Mouse (Mus musculus): ENCODE measurements around the gene Eif4g3.

Gene Eif4g3

DNA sequence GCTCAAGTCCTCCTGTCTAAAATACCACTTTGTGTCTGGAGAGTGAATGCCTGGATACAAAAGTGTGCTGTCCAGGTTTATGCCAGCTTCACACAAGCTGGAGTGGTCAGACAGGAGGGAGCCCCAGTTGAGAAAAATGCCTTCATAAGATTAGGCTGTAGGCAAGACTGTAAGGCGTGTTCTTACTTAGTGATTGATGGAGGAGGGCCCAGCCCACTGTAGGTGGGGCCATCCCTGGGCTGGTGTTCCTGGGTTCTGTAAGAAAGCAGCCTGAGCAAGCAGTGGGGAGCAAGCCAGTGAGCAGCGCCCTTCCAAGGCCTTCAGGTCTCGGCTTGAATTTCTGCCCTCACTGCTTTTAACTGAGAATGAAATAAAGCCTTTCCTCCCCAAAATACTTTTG is 175.3 kb downstream of the Eif4g3 start:
- no peak for DNase-seq

DNA sequence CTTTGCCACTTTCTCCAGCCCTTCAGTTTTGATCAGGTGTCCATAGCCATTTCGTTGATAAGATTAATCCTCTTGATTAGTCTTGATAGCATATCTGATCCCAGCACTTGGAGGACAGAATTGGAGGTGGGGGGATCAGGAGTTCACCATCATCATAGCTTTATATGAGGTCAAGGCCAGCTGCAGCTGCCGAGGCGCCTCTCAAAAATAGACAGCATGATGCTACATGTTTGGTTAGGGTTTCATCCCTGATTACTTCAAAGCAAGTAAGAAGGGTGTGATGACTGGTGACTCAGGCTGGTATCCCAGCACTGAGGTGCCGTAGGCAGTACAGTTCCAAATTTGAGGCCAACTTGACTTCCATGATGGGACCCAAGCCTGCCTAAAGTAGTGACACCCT is 176.6 kb downstream of the Eif4g3 start:
- DNase-seq, result no peak

DNA sequence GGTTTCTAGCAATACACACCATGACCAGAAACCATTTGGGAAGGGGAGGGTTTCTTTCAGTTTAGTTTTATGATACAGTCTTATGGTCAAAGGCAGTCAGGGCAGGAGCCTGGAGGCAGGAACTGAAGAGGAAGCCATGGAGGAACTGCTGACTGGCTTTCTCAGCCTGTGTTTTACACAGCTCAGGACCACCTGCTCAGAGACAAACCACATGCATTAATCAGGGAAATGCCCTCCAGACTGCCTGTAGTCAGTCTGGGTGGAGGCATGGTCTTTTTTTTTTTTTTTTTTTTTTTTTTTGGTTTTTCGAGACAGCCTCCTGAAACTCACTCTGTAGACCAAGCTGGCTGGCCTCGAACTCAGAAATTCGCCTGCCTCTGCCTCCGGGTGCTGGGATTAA is 179.9 kb downstream of the Eif4g3 start:
- no peak for DNase-seq

DNA sequence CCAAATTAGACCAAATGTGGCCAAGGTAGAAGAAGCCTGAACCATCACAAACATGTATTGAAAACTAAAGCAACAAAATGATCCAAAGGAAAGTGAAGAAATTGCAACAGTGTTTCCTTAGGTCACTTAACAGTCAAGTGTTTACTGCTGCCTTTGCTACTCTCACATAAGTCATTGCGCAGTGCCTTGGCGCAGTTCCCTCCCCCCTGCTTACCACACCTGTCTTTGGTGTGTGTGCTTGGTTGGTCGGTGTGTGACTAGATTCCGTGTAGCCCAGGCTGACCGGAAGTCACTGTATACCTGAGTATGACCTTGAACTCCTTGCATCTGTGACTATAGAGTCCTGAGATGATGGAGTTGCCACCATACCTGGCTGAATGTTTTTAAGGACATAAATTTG is 186.6 kb downstream of the Eif4g3 start:
- DNase-seq, result no peak

DNA sequence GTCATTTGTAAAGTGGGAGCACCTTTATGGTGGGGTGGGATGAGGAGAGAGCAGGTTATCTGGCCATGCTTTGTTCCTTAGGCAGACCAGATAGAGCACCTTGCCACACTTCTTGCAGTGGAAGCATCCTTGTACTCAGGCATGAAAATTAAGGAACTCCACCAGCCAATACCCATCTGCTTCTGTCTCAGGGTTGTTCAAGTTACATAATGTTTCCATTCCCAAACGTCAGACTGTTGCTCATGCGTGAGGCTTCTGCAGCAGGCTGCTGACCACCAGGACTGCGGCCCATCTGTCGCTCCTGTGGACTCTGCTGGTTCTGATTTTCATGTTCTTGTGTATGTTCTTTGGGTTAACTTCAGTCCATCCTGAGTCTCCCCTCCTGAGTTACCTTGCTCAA is 187.9 kb downstream of the Eif4g3 start:
- no peak for DNase-seq

DNA sequence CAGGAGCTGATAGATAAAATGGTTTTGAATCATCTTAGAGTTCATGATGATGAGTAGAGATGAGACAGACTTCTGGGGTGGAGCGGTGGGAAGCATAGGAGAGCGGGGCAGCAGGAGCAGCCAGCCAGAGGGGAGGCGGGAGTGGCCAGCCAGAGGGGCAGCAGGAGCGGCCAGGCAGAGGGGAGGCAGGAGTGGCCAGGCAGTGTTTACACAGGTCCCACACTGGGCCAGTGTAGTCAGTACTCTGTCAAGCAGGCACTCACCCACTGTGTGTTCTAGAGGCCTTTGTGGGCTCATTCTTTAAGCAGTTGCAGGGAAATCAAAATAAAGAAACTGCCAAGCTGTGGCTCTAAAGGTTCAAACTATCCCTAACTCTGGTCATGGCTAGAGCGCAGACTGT is 191.2 kb downstream of the Eif4g3 start:
- DNase-seq, result no peak

DNA sequence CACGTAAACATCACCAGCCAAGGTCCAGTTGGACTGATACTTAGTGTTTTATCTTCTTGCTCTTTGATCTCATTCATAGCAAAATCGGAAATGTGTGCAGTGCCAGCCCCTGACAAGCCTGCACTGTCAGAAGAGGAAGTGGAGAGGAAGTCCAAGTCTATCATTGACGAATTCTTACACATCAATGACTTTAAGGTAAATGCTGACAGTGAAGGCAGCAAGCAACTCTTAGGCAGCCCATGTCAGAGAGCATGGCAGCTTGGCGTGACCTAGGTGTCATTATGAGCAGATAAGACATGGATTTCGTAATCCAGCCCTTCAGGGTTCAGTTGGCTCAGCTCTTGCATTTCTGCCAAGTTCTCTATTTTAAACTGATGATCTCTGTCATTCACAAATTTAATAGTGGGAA is 191.8 kb downstream of the Eif4g3 start:
- DNase-seq, result no peak

DNA sequence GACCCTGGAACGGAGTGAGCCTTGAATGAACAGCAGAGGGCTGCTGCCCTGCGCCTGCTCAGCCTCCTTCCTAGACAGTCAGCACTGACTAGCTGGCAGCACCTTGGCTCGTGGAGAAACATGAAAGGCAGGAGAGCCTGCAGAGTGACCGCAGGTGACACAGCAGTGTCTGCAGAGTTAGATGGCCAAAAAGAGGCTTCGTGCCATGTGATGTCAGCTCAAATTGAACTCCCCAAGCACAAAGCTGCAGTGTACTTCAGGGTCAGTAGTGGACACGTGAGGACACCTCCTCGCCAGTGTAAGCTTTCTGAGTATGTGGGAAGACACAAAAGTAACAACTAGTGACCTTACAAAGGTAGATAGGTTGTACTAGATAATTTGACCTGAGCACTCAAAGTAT is 193.1 kb downstream of the Eif4g3 start:
- DNase-seq, result no peak

DNA sequence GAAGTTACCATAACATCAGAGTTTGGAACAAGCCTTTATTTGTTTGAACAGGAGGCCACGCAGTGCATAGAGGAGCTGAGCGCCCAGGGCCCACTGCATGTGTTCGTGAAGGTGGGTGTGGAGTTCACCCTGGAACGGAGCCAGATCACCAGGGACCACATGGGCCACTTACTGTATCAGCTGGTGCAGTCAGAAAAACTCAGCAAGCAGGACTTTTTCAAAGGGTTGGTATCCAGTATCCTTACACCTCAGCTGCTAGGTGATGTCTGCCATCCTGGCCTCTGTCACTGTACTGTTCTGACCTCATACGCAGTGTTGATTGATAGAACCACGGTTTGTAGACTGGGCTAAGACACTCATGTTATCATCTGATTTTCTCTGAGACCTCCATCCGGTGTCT is 195.2 kb downstream of the Eif4g3 start:
- DNase-seq, result no peak

DNA sequence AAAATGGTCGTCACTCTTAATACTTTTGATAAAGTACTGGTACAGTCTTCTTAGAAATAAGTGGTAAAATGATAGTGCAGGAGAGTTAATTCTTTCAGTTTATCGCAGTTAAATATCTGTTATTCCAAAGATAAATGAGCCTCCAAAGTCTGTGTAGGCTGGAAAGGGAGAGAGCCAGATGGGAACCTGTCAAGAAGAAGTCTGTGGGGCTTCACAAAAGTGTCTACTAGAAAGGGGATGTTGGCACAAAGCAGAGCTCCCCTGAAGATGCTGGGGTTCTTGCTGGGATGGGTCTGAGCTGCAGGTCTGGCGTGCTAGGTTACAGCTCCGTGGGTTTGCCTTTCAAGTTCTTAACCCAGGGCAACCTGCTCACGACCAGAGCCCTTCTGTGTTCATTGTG is 199.7 kb downstream of the Eif4g3 start:
- DNase-seq, result no peak

DNA sequence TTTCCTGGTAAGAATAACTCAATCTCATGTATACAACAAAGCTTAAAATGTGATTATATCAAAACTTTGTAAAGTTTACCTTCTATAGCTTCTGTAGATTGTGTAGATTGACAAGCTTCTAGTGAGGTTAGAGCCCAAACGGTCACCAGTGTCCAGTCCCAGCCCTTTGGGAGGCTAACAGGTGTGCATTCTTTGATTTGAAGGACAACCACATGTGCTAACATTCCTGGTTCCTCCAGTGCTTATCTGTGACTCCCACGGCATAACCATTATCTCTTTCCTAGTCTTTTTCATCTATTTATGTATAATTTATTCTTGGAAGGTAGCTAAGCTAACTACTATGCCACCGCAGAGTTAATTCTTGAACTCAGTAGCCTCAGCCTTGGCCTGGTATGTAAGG is 207.9 kb downstream of the Eif4g3 start:
- DNase-seq, result no peak

DNA sequence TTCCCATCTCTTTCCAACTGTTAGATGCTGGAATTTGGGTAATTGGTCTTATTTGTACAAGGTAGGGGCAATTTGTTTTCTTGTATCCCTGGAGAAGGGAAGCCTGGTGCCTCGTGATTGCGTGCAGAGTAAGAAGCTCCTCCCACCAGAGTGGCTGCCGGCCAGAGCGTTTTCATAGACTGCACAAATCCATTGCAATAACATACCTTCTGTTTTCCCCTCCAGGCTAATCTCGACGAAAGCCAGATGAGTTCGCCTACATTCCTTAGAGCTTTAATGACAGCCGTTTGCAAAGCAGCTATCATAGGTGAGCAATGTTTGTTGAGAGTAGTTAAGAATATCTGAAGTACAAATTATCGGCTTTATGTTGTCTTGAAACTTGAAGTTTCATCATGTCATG is 208.9 kb downstream of the Eif4g3 start:
- no peak for DNase-seq

DNA sequence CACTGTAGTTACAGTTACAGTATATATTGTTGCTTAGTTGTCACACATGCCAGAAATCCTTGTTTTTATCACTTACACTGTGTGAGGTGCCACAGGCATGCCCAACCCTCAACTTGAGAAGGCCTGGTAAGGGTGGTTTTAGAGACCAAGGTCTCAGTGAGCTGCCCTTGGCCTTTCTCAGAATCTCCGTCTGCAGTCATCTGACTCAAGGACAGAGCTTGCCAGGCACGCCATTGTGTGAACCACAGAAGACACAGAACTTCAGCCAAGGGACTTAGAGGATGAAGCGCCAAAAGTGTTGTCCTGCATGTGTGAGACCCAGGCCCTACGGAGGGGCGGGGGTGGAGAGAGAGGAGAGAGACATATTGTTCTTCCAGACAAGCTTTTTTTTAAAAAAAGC is 217.3 kb downstream of the Eif4g3 start:
- DNase-seq, result no peak

DNA sequence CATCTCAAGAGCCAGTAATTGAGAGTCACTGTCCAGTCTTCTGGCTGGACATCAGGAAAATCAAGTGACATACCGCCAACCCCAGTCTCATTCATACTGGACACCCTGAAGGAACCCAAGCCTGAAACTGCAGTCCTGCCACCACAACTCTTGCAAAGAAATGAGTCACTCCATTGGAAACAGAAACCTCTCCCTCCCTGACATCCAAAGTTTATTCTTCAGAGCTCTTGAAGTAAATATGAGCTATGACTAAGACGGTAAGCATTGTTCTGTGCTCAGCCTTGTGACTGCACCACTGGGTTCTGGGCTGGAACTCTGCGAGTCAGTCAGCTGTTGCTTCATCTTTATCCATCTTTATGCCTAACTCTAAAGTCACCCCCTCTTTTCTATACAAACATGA is 221.0 kb downstream of the Eif4g3 start:
- DNase-seq, result no peak

DNA sequence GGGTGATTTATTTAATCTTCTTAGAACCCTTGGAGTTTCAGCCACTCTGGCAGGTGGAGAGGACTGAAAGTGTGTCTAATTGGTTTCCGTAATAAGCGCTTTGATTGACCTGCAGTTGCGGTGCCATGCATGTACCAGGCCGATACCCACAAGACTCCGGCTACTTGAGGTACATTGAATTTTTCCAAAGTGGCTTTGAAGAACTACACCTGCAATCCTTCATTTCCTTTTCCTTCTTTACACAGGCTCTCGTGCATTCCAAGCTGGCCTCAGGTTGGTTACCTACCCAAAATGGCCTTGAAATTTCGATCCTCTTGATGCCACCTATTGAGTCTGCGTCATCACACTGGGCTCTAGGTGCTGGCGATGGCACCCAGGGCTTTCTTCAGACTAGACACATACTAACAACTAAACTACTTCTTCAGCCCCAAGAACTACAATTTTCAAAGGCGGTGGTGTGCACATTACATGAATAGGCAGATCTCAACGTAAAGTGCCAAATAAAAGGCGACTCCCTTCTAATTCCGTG is 222.9 kb downstream of the Eif4g3 start:
- no peak for DNase-seq

DNA sequence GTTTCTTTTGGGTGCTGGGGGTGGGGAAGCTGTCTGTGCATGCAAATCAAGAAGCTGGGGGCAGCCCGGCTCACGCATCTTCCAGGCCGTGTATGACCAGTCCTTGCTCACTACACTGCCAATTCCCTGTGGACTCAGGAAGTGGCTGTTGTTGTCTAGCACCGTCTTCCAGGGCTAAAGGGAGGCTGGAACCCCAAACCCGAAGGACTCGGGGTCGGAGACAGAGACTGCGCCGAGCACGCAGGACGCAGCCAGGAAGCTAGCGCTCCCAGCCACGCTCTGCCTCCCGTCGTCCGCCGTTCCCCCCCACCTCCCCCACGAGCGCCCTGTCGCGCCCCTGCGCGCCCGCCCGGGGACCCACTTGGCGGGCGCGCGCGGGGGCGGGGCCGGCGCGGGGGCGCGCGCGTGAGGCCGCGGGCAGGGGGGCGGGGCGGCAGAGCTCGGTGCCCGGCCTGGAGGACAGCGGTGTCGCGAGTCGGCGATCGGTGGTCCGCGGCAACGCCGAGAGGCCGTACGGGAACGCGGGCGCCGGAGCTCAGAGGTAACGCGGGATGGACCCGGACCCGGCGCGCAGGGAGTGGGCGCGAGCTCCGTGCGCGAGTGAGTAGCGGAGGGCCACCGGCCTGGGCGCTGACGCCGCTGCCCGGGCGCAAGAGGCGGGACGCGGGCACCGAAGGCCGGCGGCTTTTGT is 223.5 kb downstream of the Eif4g3 start, which contains the start of gene Hp1bp3:
Hp1bp3 (plus strand) TSS at position 97 of the 691 bp plus-strand sequence.
- peak; percentile 69 to 84 for DNase-seq

DNA sequence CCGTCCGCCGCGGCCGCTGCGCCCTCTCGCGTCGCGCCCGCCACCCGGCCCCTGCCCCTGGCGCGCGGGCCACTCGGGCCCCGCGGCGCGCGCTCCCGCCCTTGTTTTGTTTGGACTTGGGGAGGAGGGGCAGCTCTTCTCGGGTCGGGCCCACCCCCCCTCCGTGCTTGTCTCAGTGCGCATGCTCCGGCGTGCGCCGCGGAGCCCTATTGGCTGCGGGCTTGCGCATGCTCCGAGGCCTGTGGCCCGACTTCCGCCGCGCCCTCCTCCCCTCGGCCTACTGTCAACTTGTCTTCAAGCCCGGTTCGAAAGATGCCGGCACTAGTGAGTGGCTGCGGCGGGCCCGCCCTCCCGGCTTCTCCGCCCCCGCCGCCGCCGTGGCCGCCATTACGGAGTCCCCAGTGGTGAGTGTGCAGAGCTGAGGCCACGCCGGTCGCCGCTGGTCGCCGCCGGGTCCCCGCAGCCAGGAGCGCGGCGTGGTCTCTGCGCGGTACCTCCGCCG is 224.1 kb downstream of the Eif4g3 start:
- peak; percentile 96 to 97 for DNase-seq

DNA sequence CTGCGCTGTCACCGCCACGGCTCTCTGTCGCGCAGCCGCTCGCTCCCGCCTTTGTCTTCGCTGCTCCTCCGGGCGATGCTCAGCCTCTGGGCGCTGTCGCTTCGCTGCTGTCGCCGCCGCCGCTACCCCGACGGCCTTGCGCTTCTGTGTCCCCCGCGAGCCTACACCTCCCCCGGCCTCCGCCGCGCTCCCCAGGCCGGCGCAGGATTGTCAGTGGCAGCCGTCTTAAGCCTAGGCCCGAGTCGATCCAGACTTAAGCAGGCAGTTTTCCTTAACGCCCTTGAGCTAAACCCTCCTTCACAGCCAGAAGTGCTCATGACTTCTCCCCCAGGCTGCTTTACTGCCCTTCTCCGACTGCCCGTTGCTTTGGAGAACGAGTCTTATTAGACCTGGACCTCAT is 224.6 kb downstream of the Eif4g3 start:
- DNase-seq, result peak in 1 of 2 experiments; percentile 49

DNA sequence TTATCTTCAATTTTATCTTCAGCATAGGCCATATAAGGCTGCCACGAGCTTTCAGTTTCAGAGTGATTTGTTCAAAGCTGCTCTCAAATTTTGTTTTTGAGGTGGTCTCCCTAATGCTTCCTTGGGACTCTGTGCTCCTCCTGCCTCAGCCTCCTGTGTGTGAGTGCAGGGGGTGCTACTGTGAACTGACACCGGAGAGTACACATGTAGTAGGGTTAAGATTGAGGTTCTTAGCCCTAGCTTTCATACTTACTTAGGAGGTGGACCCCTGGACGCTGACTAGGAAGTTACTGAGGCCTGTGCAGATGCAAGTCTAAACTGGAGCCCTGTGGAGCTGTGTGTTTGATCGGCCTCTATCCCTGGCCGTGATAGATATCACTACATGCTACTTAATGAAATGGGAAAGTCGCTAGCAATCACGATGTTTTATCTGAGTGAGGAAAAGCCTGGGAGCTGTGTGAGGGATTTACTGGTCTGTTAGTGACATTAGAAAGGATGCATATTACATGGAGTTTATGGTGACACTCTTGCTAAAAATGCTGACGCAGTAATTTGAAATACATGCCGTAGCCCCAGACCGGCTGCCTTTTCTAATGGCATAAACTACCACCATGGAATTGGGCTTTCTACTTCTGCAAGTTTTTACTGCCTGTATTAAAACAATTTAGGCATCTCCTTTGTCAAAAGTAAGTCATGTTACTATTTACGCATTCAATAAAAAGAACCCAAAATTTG is 225.3 kb downstream of the Eif4g3 start:
- DNase-seq, result no peak

DNA sequence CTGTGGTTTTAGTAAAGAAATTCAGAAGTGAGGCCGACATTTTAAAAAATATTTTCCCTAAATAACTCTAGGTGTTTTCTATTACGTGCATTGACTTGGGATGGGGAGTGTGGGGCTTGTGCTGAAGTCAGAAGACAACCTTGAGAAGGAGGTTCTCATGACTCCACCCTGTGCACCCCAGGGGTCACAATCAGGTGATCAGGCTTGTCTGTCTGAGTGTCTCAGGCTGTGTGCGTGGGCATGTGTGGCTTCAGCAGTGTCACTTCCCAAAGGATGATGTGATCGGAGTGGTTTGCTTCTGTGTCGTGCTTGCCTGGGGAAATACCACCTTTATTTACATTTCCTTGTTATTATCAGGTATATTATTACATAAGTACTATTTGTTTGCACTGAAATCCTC is 226.5 kb downstream of the Eif4g3 start:
- DNase-seq, result no peak

DNA sequence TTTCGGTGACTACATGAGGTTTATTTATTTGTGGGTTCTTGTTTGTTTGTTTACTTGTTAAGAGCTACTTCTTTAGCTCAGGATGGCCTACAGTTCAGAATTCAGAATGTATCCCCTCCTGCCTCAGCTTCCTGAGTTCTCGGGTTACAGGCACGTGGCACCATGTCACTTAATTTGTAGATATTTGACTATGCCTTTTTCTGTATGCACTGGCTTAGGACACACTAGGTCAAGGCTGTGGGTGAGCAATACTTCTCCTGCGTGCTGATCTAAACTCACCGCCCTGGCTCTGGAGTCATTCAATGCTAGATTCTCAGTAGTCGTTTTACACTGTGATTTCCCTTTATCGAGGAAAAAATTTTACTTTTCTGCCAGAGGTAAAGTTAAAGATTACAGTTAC is 227.9 kb downstream of the Eif4g3 start:
- no peak for DNase-seq

DNA sequence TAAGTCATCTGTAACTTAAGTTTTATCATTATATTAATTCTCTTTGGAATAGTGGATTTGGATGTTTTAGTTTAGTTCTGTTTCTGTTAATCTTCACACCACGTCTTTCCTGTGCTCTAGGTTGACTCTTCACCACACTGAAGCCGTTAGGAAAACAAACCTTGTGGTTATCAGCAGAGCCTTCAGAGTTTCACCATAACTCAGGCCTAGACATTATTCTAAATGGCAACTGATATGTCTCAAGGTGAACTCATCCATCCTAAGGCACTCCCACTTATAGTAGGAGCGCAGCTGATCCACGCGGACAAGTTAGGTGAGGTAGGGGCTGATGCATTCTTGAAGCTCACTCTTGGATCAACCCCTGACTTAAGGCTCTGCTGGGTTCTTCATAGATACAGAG is 228.6 kb downstream of the Eif4g3 start:
- DNase-seq, result no peak

DNA sequence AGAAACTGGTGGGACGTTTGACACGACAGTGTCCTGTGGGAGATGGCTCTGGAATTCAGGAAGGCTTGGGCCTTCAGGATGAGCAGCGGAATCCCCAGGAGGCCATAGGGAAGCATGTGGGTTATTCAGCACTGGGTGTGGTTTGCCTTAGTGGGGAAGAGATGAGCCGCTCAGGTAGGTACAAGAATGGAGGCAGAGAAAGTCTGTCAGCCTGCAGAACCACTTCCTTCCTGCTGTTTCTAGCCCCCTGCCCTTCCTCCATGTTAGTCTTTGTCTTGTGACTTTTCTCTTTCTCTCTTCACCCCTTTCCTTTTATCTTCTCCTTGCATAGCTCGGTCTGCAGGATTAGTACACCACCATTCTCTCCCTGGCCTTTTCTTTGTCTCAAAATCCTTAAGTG is 229.6 kb downstream of the Eif4g3 start:
- no peak for DNase-seq

DNA sequence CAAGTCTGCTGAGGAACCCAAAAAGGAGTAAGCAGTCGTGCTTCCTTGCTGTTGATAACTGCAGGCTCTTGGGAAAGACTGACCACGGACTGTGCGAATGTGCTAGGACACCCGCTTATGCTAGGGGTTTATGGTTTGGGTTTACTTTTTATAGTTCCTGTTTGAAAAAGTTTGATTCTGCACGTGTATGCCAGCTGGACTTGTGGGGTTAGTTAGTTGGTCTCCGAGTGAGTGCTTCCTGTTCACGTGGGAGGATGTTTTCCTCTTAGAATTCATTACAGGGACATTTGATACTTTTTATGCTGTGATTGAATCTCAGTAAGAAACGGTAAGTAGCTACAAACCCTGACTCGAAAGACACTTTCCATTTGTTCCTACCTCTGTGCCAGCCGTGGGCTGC is 230.8 kb downstream of the Eif4g3 start:
- DNase-seq, result no peak
